Mouse (Mus musculus) yolk sac, embryonic 10.5 days (tissue): ENCODE results near the gene Minar1.

ENCODE experiments used
- DNase-seq: peaks from one replicate; pipeline ENCODE4 v3.0.0-alpha.2; 2017; ENCODE audit warnings: low spot score

Gene Minar1

DNA sequence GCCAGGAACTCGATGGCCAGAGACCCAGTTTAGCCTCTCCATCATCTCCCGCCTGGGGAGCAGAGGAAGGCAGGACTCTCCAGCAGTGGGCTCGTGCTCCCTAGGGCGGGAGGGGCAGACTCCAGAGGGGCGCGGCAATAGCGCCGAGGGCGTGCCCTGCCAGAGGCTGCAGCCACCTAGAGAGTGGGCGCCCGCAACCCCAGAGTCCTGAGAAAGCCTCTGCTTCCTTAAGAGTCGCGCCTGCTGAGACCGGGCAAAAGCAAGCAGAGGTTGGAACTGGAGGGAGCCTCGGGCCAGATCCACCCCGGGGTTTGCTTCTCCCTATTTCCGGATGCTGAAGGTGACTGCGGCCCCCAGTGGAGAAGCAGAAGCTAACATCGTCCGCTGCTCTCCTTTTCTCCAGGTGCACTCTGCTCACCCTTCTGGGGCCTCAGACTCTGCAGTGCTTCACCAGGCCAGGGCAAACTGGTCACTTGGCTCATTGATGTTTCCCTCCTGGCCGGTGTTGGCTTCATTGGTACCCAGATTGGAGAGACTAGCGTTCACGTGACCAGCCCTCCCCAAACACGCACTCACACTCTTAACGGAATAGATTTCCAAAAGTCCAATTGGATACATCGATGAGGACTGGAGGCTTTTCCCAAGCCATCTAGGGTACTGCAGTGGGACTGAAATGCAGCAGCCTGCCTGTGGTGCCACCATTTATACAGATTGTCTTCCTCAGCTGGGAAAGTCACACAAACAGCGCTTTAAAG, at the start of gene Minar1:
Minar1 (minus strand) TSS at position 120 of the 755 bp plus-strand sequence.
- peak; percentile 70 for DNase-seq

DNA sequence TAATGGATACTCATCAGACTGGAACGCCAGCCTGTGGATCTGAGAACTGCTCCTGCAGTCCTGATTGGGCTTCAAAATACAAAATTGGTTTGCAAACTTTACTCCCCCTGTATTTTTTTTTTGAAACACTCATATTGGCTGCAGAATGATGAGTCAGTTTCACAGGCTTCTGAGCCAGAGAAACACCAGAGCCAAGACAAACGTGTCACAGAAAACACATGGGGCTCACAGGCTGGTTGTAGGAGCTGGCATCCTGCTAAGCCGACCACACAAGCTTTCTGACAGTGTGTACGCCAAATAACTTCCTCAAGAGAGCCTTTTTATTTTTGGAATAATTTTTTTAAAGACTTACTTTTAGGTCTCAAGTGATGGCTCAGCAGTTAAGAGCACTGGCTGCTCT, 47.0 kb upstream of the Minar1 start:
- no peak for DNase-seq

- DNase-seq = no peak
Observed at GRCm38 (mm10) chr9:89667306-89667942, 44.5 kb upstream of the Minar1 start.

DNA sequence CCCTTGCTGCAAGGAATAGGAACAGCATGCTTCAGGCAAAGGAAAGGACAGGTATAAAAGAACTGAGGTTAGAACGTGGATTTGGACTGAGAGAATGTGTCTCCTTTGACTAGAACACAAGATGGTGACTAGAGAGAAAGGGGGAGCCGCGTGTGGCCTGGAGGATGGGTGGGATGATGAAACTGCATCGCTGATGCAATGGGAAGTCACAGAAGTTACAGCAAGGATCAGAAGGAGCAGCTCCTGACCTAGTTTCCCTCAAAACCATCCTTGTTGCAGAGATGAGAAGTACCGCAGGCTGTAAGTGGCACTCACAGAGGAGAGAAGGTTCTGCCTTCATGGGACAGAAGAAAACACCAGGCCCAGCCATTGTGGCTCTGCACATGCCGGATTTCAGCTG, 28.0 kb upstream of the Minar1 start:
- no peak for DNase-seq

GRCm38 (mm10) chr9:89637453-89637852, 14.5 kb upstream of the Minar1 start:
- DNase-seq = no peak

DNA sequence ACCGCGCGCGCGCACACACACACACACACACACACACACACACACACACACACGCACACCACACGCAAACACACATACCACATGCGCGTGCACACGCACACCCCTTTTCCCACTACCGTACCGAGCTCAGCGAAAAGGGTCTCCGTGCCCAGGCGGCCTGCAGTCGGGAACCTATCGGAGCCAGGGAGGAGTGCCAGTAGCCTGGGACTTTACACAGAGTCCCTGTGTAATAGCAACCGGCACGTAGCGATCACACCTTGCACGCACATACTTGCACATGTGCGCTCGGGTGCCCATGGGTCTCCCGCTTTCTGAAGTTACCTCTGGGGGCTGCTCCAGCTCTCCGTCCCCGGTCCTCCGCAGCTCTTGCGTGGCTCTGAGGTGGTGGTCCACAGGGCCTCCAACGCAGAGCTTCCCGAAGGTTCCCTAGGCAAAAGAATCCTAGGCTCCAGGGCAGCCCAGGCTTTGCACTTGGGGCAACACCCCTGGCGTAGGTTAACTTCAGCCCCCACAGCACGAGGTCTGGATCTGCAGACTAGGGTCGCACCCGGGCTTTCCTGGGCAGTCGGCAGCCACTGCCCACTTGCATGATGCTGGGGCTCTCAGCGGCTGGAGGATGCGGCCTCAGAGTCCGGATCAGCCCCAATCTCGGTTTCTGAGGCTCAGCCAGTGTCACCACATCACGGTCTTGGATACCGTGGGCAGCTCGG, 474 bp downstream of the Minar1 start:
- DNase-seq = no peak

DNA sequence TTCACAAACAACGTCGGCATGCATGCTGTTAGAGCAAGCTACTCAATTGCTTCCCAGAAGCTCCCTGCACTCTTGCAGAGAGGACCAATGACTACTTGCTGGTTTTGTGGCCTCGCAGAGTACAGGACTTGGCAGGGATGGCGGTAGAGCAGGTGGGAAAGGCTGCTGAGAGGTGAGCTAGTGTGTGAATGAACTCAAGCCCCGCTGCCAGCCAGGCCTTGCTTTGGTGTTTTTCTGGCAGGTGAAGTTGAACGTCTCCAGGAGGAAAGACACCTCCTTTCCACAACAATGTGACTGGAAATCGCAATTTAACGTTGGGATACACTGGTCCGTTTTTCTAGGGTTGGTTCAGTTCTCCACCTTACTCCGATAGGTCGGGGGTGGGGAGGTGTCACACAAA, 1.2 kb downstream of the Minar1 start:
- DNase-seq = no peak

GRCm38 (mm10) chr9:89620347-89620746, 2.6 kb downstream of the Minar1 start:
- no peak for DNase-seq

DNA sequence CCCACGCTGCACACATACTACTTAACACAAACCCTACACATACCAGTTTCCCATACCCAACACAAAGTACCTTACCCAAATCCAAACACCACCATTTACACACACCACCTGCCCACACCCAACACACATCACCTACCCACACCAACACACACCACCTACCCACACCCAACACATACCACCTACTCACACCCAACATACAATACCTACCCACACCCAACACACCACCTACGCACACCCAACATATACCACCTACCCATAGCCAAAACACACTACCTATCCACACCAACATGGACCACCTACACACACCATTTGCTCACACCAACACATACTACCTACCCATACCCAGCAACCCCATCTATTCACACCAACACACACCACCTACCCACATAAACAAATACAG, 6.0 kb downstream of the Minar1 start:
- DNase-seq = no peak

DNA sequence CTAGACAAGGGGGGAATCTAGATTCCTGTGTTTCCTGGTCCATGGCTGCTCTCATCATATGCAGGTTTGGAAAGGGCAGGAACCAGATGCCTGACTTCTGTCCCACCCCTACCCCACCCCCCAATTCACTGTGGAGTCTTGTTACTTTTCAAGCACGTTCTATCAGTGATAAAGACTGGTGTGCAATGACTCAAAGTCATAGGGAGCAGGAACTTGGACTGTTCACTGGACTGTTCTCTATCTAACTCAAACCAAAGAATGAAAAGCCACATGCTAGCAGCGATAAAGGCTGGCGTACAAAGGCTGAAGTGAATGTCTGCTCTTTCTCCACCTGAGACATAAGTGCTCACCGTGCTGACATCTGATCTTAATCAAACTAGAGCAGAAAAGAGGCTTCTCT, 12.3 kb downstream of the Minar1 start:
- DNase-seq = peak; percentile 23

DNA sequence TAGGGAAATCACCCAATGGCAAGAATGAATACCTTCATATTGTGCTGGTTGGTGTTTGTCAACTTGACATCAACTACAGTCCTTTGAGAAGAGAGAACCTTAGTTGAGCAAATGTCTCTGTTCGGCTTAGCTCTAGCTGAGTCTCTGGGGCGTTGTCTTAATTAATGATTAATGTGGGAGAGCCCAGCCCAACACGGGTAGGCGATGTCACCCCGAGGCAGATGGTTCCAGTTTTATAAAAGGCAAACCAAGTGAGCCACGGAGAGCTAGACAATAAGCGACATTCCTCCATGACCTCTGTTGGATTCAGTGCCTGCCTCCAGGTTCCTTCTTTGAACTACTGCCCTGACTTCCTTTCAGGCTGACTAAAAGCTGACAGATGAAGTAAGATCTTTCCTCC, 15.6 kb downstream of the Minar1 start:
- no peak for DNase-seq

GRCm38 (mm10) chr9:89606256-89606655, 16.7 kb downstream of the Minar1 start:
- DNase-seq = no peak

DNA sequence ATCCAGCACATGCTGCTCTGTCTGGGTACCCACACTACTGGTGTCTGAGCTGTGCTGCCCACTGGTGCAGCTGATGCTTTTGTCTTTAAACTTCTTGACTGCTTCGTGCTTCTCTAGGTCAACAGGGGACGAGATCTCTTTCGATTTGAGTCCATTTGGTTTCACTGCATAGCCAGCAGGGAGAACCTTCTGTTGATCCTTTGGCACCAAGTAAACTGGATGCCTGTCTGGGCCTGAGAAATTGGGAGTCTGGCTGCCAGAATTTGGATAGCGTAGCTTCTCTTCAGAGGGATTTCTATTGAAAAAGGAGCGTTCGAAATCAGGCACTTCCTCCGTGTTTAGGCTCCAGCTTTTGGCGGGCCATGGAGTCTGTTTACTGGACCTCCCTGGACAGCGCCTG, 21.0 kb downstream of the Minar1 start:
- DNase-seq = no peak

DNA sequence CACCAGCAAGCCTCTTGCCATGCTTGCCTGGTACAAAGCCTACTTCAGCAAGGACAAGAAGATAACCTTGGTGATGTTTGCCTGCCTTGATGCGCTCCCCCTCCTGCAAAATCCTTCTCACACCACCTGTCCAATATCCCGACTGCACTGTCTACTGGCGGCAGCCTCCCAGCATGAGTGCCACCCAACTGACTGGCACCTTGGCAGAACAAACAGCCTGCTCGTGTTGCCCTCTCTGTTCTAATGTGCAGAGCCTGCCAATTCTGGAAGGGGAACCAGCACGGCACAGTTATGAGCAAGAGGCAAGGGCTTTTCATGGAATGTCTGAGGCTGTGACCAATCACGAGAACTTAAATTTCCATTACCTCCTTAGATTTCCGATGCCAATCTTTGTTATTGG, 22.2 kb downstream of the Minar1 start:
- DNase-seq = no peak

GRCm38 (mm10) chr9:89597071-89597470, 25.9 kb downstream of the Minar1 start:
- DNase-seq = no peak

GRCm38 (mm10) chr9:89596392-89596791, 26.5 kb downstream of the Minar1 start:
- no peak for DNase-seq

DNA sequence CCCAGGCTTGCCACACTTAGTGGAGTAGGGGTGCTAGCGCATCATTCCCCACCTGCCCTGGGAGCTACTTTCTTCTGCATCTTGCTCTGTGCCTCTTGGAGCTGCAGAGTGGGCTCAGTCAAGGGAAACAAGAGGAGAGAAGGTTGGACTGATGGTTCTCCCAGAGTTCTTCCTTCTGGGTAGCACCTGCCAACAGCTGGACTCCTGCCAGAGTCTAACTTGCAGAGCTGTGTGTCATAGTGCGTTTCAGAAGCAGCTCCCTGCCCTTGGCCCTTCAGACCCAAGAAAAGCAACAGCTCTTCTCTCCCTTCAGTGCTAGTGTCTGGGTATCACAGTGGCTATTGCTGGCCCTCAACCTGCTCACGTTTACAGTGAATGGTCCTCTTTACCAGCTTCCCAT, 30.5 kb downstream of the Minar1 start:
- no peak for DNase-seq

DNA sequence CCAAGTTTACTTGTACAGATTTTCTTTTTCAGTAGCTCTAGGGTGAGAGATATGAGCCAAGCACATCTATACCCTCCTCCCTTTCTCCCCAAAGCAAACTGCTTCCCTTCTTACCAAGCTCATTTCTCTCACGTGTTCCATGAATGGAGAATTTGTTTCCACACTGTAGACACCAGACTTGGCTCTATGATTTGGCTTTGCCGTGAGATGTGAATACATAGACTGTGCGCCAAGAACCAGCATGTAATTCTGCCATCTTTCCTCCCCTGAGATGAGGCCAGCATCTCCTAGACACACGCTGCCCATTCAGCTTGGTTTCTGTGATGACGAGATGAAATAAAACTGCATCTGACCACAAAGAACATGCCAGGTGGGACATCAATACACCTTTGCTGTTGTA, 44.5 kb downstream of the Minar1 start:
- DNase-seq = no peak

DNA sequence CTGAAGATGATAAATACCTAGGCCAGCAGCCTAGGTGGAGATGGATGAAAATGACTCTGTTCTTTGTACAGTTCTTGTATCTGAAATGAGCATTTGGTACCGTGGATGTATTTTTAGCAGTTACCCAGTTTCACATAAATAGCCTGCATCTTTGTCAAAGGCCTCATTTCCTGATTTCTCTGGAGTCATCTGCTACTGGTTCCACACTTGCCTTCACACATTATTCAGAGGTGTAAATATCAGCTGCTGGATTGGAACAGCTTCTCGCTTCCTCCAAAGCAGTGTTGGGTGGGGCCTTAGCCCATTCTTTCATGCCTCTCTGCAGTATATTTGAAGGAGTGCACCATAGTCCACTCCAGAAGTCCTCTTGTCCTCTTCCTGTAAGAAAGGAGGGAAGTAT, 70.3 kb downstream of the Minar1 start:
- no peak for DNase-seq
